In the genomic region with DNA sequence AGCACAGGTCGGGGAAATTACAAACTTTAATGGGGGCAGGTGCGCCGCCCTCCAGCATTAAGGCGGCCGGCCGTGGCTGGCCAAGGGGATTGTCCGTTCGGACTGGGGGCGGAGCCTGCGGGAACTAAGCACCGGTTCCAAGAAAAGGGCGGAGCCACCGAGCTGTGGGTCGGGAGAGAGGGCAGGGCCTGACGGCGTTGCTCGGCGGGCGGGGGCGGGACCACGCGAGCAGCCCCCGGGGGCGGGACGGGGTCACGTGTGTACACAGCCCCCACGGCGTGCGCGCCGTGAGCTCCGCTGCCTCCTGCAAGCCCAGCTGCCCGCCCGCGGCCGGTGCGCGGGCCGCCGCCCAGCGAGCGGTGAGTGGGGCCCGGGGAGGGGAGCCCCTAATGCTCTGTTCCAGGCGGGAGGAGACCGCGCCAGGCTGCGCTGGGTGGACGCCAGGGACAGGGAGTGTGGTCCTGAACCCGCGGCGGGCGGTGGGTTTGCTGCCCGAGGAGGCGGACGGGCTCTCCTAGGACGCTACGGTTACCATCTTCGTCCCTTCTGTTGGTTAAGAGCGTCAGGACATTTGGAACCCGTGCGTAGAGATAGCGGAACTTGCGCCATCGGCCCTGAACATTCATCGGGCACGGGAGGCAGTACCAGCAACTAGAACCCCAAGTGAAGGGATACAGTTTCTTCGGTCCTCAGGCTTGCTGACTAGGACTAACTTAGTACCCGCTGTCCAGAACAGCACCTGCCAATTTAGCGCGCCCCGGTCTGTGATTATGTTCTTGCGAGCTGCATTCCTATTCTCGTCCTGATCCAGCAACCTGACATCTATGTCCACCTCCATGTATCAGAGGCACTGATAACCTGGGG, we compare ENCODE assay signal across 9 mouse cellular contexts. TPM values are rescaled to one million over a fixed set of nuclear protein-coding genes. Genes with fewer than 3 reads are reported as not detected.
DNase-seq lines count a peak whose midpoint lies in the region; ATAC-seq and TF ChIP-seq lines count a peak whose summit lies in the region.
"Had no signal": no experiment of that assay in that cellular context is flagged by ENCODE, and none has a peak within 500 bp of the region (broad histone marks: within the 10 kb centered on the region; RNA-seq: fewer than 3 reads in every experiment).

No protein-coding gene starts in this region.

- peak overlapping the region; percentile 70 for H3K4me3 ChIP-seq in ES-Bruce4 (ENCODE audit: low read depth, low read length)
- H3K4me3 ChIP-seq in forebrain, embryonic 14.5 days (ENCODE audit: low read depth, low read length), result peak overlapping the region; percentile 55
- peak overlapping the region; percentile 55 for H3K4me3 ChIP-seq in neural tube, embryonic 14.5 days (ENCODE audit: low read depth, low read length)
- H3K4me3 ChIP-seq in testis, adult 2 months (ENCODE audit: control insufficient read depth, low read depth, low read length), result peak overlapping the region; percentile 89

- H3K27me3 ChIP-seq in ES-Bruce4 (ENCODE audit: control insufficient read depth, insufficient read depth, low read length, poor library complexity, severe bottlenecking), result no peaks in the 10 kb centered on the region
- no peaks in the 10 kb centered on the region for H3K27me3 ChIP-seq in forebrain, embryonic 14.5 days (replicated peaks; ENCODE audit: control insufficient read depth, insufficient read depth, low read length)
- no peaks in the 10 kb centered on the region for H3K27me3 ChIP-seq in neural tube, embryonic 14.5 days (ENCODE audit: control insufficient read depth, insufficient read depth, low read length)
- no peaks in the 10 kb centered on the region for H3K27me3 ChIP-seq in testis, adult 2 months (ENCODE audit: control insufficient read depth, insufficient read depth, low read length)

- no peaks in the 10 kb centered on the region for H3K36me3 ChIP-seq in ES-Bruce4 (ENCODE audit: control insufficient read depth, insufficient read depth, low read length, poor library complexity, severe bottlenecking)
- no peaks in the 10 kb centered on the region for H3K36me3 ChIP-seq in forebrain, embryonic 14.5 days (ENCODE audit: control insufficient read depth, insufficient read depth, low read length)
- no peaks in the 10 kb centered on the region for H3K36me3 ChIP-seq in neural tube, embryonic 14.5 days (ENCODE audit: control insufficient read depth, insufficient read depth, low read length)
- H3K36me3 ChIP-seq in testis, adult 2 months (ENCODE audit: control insufficient read depth, insufficient read depth, low read length), result no peaks in the 10 kb centered on the region

- no peaks in the 10 kb centered on the region for H3K4me1 ChIP-seq in ES-Bruce4 (ENCODE audit: control insufficient read depth, insufficient read depth, low read length)
- peaks cover 7% of the 10 kb centered on the region for H3K4me1 ChIP-seq in forebrain, embryonic 14.5 days (ENCODE audit: control insufficient read depth, insufficient read depth, low read length)
- H3K4me1 ChIP-seq in neural tube, embryonic 14.5 days (ENCODE audit: control insufficient read depth, insufficient read depth, low read length), result peaks cover 8% of the 10 kb centered on the region; the same call in 1 of the 2 replicates
- H3K4me1 ChIP-seq in testis, adult 2 months (ENCODE audit: control insufficient read depth, insufficient read depth, low read length), result peaks cover 29% of the 10 kb centered on the region

- WGBS in forebrain, embryonic 14.5 days, result 1% methylated on average over 66 of the region's 73 CpGs
- WGBS in neural tube, embryonic 14.5 days, result 2% methylated on average over 49 of the region's 73 CpGs

- TF ChIP-seq POLR2A in ES-Bruce4 (IDR thresholded peaks at IDR 0.05; ENCODE audit: insufficient read depth, low read length), result no peak
- TF ChIP-seq POLR2A in testis, adult 2 months (IDR thresholded peaks at IDR 0.05; ENCODE audit: control insufficient read depth, low read depth, low read length), result peak; percentile 19; the same call in 1 of the 2 replicates

- H3K9me3 ChIP-seq in ES-Bruce4 (replicated peaks; ENCODE audit: control insufficient read depth, insufficient read depth, low read length, poor library complexity, severe bottlenecking), result no peaks in the 10 kb centered on the region
- H3K9me3 ChIP-seq in forebrain, embryonic 14.5 days (replicated peaks; ENCODE audit: control insufficient read depth, low read length), result no peaks in the 10 kb centered on the region
- no peaks in the 10 kb centered on the region for H3K9me3 ChIP-seq in neural tube, embryonic 14.5 days (ENCODE audit: control insufficient read depth, low read length)

- TF ChIP-seq CTCF in ES-Bruce4 (IDR thresholded peaks at IDR 0.05; ENCODE audit: low read depth, low read length), result no peak
- no peak for TF ChIP-seq CTCF in testis, adult 2 months (IDR thresholded peaks at IDR 0.05; ENCODE audit: control insufficient read depth, insufficient read depth, insufficient replicate concordance, low read depth, low read length)

- H3K4me2 ChIP-seq in forebrain, embryonic 14.5 days (ENCODE audit: low read length), result peak overlapping the region; percentile 87
- peak overlapping the region; percentile 91 for H3K4me2 ChIP-seq in neural tube, embryonic 14.5 days (ENCODE audit: low read depth, low read length)

- H3K27ac ChIP-seq in ES-Bruce4 (ENCODE audit: insufficient read depth, low read length), result no peak overlapping the region
- H3K27ac ChIP-seq in forebrain, embryonic 14.5 days (ENCODE audit: low read depth, low read length), result no peak overlapping the region
- peak overlapping the region; percentile 25 for H3K27ac ChIP-seq in neural tube, embryonic 14.5 days (ENCODE audit: low read depth, low read length)
- peak overlapping the region; percentile 77 for H3K27ac ChIP-seq in testis, adult 2 months (ENCODE audit: control insufficient read depth, insufficient read depth, low read depth, low read length)

- no peak for TF ChIP-seq EP300 in ES-Bruce4 (IDR thresholded peaks at IDR 0.05; ENCODE audit: insufficient read depth, low read depth, low read length)

- peak; percentile 90 for DNase-seq in cerebellum, adult 11 months
- DNase-seq in forebrain, embryonic 14.5 days (ENCODE audit: low spot score), result peak; percentile 89
- peak; percentile 97 to 98 for DNase-seq in heart, postnatal 14 days
- DNase-seq in layer of hippocampus, adult 11-12 months (ENCODE audit: low spot score), result peak; percentile 91
- peak; percentile 98 to 99 for DNase-seq in lung, adult 18-20 months

- H3K9ac ChIP-seq in ES-Bruce4 (ENCODE audit: low read depth, poor library complexity, severe bottlenecking), result peak overlapping the region; percentile 30
- H3K9ac ChIP-seq in forebrain, embryonic 14.5 days (ENCODE audit: low read length), result peak overlapping the region; percentile 71
- peak overlapping the region; percentile 67 for H3K9ac ChIP-seq in neural tube, embryonic 14.5 days (replicated peaks; ENCODE audit: low read depth, low read length)

- ATAC-seq in forebrain, embryonic 14.5 days, result peak; percentile 89
- ATAC-seq in neural tube, embryonic 14.5 days (ENCODE audit: low read depth), result peak; percentile 68

- intact Hi-C loops in heart, postnatal 14 days (cut with DNase I), result no loop called here

RNA-seq across cellular contexts. Expression of gene Gpr146, which starts 3.1 kb away (rescaled TPM):
- 0.82 and 0.91 TPM in 2 replicates for polyA plus RNA-seq in ES-Bruce4 (2011; ENCODE audit: insufficient read depth, insufficient read length, low read depth, missing spikeins)
- polyA plus RNA-seq in forebrain, embryonic 14.5 days (2014; fragmentation: Nextera tagmentation; extraction: Ambion mirVana), result 0.85 and 0.93 TPM in 2 replicates
- 10 to 100 TPM; 41.8 to 46.5 TPM for total RNA-seq in heart, postnatal 14 days (2021)
- 1.8 and 2.2 TPM in 2 replicates for polyA plus RNA-seq in neural tube, embryonic 14.5 days (2014; fragmentation: Nextera tagmentation; extraction: Ambion mirVana)
- polyA plus RNA-seq in testis, adult 2 months (2012; rRNA removed), result 1.2 TPM in 2 replicates

RNA-seq across cellular contexts. Expression of gene C130050O18Rik, which starts 24.5 kb away (rescaled TPM):
- not detected in 2 replicates for polyA plus RNA-seq in ES-Bruce4 (2011; ENCODE audit: insufficient read depth, insufficient read length, low read depth, missing spikeins)
- polyA plus RNA-seq in forebrain, embryonic 14.5 days (2014; fragmentation: Nextera tagmentation; extraction: Ambion mirVana), result 0.18 TPM in 1 of 2 replicates, not detected in the other
- total RNA-seq in heart, postnatal 14 days (2021), result under 1 TPM; 0.74 to 0.80 TPM
- polyA plus RNA-seq in neural tube, embryonic 14.5 days (2014; fragmentation: Nextera tagmentation; extraction: Ambion mirVana), result 0.17 and 0.23 TPM in 2 replicates
- polyA plus RNA-seq in testis, adult 2 months (2012; rRNA removed), result 0.12 TPM in 1 of 2 replicates, not detected in the other

RNA-seq across cellular contexts. Expression of gene Cyp2w1, which starts 28.2 kb away (rescaled TPM):
- polyA plus RNA-seq in ES-Bruce4 (2011; ENCODE audit: insufficient read depth, insufficient read length, low read depth, missing spikeins), result not detected in 2 replicates
- polyA plus RNA-seq in forebrain, embryonic 14.5 days (2014; fragmentation: Nextera tagmentation; extraction: Ambion mirVana), result not detected in 2 replicates
- not detected for total RNA-seq in heart, postnatal 14 days (2021)
- not detected in 2 replicates for polyA plus RNA-seq in neural tube, embryonic 14.5 days (2014; fragmentation: Nextera tagmentation; extraction: Ambion mirVana)
- 0.07 TPM in 1 of 2 replicates, not detected in the other for polyA plus RNA-seq in testis, adult 2 months (2012; rRNA removed)
- polyA plus RNA-seq: gonadal fat pad, adult 2 months had no signal

RNA-seq across cellular contexts. Expression of gene Cox19, which starts 29.4 kb away (rescaled TPM):
- 19.9 and 26.1 TPM in 2 replicates for polyA plus RNA-seq in ES-Bruce4 (2011; ENCODE audit: insufficient read depth, insufficient read length, low read depth, missing spikeins)
- 127 and 155 TPM in 2 replicates for polyA plus RNA-seq in forebrain, embryonic 14.5 days (2014; fragmentation: Nextera tagmentation; extraction: Ambion mirVana)
- 10 to 100 TPM; 78.6 to 85.9 TPM for total RNA-seq in heart, postnatal 14 days (2021)
- 108 and 113 TPM in 2 replicates for polyA plus RNA-seq in neural tube, embryonic 14.5 days (2014; fragmentation: Nextera tagmentation; extraction: Ambion mirVana)
- polyA plus RNA-seq in testis, adult 2 months (2012; rRNA removed), result 42.2 and 49.9 TPM in 2 replicates

RNA-seq across cellular contexts. Expression of gene Gper1, which starts 42.3 kb away (rescaled TPM):
- not detected in 2 replicates for polyA plus RNA-seq in ES-Bruce4 (2011; ENCODE audit: insufficient read depth, insufficient read length, low read depth, missing spikeins)
- 10.0 and 10.2 TPM in 2 replicates for polyA plus RNA-seq in forebrain, embryonic 14.5 days (2014; fragmentation: Nextera tagmentation; extraction: Ambion mirVana)
- total RNA-seq in heart, postnatal 14 days (2021), result 1 to 10 TPM; 2.7 TPM
- polyA plus RNA-seq in neural tube, embryonic 14.5 days (2014; fragmentation: Nextera tagmentation; extraction: Ambion mirVana), result 6.2 and 9.5 TPM in 2 replicates
- 0.27 and 0.43 TPM in 2 replicates for polyA plus RNA-seq in testis, adult 2 months (2012; rRNA removed)

Comparison
In these comparisons a context has a peak if more than half of its experiments do, and no peak if none do; other contexts are left out.
1. H3K27ac ChIP-seq: peak in neural tube, embryonic 14.5 days (single experiment) and testis, adult 2 months (single experiment); none in ES-Bruce4 (single experiment) and forebrain, embryonic 14.5 days (single experiment).
2. Peak in every context shown above with its lines, with median percentiles within 50 percentile points of each other: H3K4me3 ChIP-seq, H3K9ac ChIP-seq and DNase-seq.